Mouse (Mus musculus) hindbrain, embryonic 16.5 days (tissue): ENCODE measurements around the gene Slc26a1. TPM values are rescaled to one million over a fixed set of nuclear protein-coding genes. Genes with fewer than 3 reads are reported as not detected.

Experiments
- ATAC-seq: fragments of 200-750 bp; cut with Nextera tagmentation; 2 replicates; pipeline ENCODE4 v1.8.0; 2017; ENCODE audit warnings: moderate TSS enrichment, moderate library complexity
- H3K27ac ChIP-seq: fragments of 300-500 bp; sonication (generic); 2 replicates; pipeline ENCODE4 v1.5.1; 2014; ENCODE audit warnings: low read depth, mild to moderate bottlenecking, control low read depth, low read length, moderate library complexity
- H3K27me3 ChIP-seq: fragments of 300-500 bp; sonication (generic); replicated peaks from 2 replicates; pipeline ENCODE4 v1.6.1; 2014; ENCODE audit warnings: low read length; ENCODE audit not compliant: control insufficient read depth, insufficient read depth
- H3K36me3 ChIP-seq: fragments of 300-500 bp; sonication (generic); 2 replicates; pipeline ENCODE4 v1.6.1; 2014; ENCODE audit warnings: mild to moderate bottlenecking, low read length, moderate library complexity, mixed read lengths; ENCODE audit not compliant: control insufficient read depth, insufficient read depth
- H3K4me1 ChIP-seq: fragments of 300-500 bp; sonication (generic); 2 replicates; pipeline ENCODE4 v1.6.1; 2014; ENCODE audit warnings: low read depth, low read length; ENCODE audit not compliant: control insufficient read depth, insufficient read depth
- H3K4me2 ChIP-seq: fragments of 300-500 bp; sonication (generic); 2 replicates; pipeline ENCODE4 v1.6.1; 2014; ENCODE audit warnings: mild to moderate bottlenecking, low read length, control low read depth, moderate library complexity
- H3K4me3 ChIP-seq: fragments of 300-500 bp; sonication (generic); 2 replicates; pipeline ENCODE4 v1.5.1; 2014; ENCODE audit warnings: mild to moderate bottlenecking, low read length, control low read depth, moderate library complexity
- H3K9ac ChIP-seq: fragments of 300-500 bp; sonication (generic); 2 replicates; pipeline ENCODE4 v1.6.1; 2014; ENCODE audit warnings: low read depth, mild to moderate bottlenecking, control low read depth, low read length, moderate library complexity
- H3K9me3 ChIP-seq: fragments of 300-500 bp; sonication (generic); 2 replicates; pipeline ENCODE4 v1.6.1; 2014; ENCODE audit warnings: mild to moderate bottlenecking, low read length, moderate library complexity; ENCODE audit not compliant: control insufficient read depth
- whole genome bisulfite sequencing: fragments of 180-500 bp; shearing (Covaris S2); extraction: QIAGEN DNeasy Blood & Tissue Kit; methylation state at CpG from one replicate; pipeline ENCODE4 v1.1.7; 2014; 5-methylcytosine and 5-hydroxymethylcytosine counted together
- polyA plus RNA-seq: library from polyadenylated mRNA; unstranded; fragments of >200 nt; fragmentation: Nextera tagmentation; extraction: Ambion mirVana; gene quantifications from 2 replicates; pipeline ENCODE4 v1.2.1, GENCODE M21; 2015

The Slc26a1 gene
- polyA plus RNA-seq, 1 experiment from 2014 or later: 3.6 TPM

DNA sequence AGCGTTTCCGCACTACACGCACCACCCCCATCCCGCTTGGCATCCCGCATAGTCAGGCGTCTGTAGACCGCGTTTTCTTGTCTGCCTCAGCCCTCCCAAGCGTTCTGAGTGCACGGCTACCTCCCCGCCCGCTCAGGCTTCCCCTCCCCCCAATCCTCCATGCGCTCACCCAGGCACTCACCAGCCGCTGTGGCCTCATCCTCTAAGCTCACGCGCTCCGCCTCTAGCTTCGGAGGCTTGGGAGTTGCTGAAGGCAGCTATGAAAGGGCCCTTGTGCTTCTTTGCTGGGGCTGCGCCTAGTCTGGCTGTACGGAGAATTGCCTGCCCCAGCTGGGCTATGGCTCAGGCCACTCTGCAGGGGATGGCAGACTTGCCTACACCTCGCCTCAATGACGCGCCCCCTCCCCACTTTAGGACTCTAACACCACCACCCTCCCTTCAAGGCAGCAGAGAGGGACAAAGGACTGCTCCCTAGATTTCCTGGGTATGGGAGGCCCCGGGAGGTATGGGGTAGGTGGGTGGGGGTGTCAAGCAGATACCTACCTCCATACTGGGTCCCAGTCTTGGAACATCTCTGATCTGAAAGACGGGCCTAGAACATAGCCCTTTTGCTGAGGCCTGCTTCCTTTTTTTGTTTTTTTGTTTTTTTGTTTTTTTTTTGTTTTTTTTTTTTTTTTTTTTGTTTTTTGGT, 2.4 kb upstream of the Slc26a1 start:
- H3K9me3 ChIP-seq: no peaks in the 10 kb centered on the region
- ATAC-seq: peak; percentile 92
- peaks cover 12% of the 10 kb centered on the region for H3K4me1 ChIP-seq
- peak overlapping the region; percentile 33 for H3K4me3 ChIP-seq
- peak overlapping the region; percentile 87 for H3K27ac ChIP-seq
- H3K36me3 ChIP-seq: peaks cover 6% of the 10 kb centered on the region
- peak overlapping the region; percentile 58 for H3K9ac ChIP-seq
- 3% methylated on average over 25 of the region's 25 CpGs for WGBS
- peak overlapping the region; percentile 57 for H3K4me2 ChIP-seq
- H3K27me3 ChIP-seq: no peaks in the 10 kb centered on the region

DNA sequence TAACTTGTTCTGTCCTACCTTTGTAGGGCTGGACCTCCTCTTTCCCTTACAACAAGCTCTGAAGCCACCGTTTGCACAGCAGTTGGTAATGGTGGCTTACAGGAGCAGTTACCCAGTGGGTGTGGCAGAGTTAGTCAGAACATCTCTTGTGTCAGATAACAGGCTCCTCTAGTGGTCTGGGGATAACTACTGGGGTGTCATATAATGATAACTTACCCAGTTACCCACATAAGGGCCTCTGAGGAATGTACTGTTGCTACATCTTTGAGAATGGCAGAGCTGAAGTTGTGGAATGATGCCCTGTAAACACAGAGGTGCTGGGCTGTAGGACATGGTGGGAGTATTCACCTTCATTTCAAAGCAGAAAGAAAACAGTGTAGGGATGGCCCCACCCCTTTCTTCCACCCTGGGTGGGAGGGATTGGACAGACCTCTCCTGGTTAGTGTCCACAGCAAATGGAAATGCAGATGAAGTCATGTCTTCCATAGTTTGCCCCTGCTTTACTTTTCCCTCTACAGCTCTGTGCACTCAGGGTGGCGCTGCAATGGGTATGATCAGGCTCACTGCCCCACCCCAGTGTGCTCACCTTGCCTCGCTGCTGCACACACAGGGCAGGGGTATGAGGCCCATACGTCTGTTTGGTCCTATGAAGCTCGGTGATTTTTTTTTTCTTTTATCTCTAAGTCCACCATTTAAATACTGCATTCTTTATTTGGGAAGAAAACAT, 1.6 kb upstream of the Slc26a1 start:
- H3K36me3 ChIP-seq: peaks cover 14% of the 10 kb centered on the region
- no peaks in the 10 kb centered on the region for H3K27me3 ChIP-seq
- ATAC-seq: peak; percentile 60
- H3K27ac ChIP-seq: peak overlapping the region; percentile 87
- WGBS: 9% methylated on average over 5 of the region's 5 CpGs
- H3K4me3 ChIP-seq: peak overlapping the region; percentile 33
- H3K4me1 ChIP-seq: peaks cover 12% of the 10 kb centered on the region
- peak overlapping the region; percentile 58 for H3K9ac ChIP-seq
- peak overlapping the region; percentile 57 for H3K4me2 ChIP-seq
- H3K9me3 ChIP-seq: no peaks in the 10 kb centered on the region

DNA sequence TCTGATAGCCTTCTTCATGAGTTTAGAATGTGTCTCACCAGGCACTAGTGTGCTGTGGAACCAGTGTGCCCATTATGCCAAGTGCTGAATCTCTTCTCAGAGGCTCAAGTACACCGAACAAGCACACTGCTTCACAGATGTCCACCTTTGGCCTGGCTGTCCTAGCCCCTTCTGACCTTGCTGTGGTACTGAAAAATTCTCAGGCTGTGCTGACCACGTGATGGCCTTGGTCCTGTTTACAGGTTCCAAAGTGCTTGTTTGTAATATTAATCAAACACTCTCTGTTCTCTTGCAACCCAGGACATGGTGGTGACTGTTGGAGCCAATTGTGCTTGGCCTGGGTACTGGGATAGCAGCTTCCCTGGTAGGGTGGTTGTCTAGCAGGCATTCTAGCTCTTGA, 745 bp downstream of the Slc26a1 start:
- Histone ChIP-seq H3K4me2 (no peak overlapping the region), H3K36me3 (peaks cover 22% of the 10 kb centered on the region), H3K27me3 (no peaks in the 10 kb centered on the region), H3K4me1 (peaks cover 18% of the 10 kb centered on the region), H3K9me3 (no peaks in the 10 kb centered on the region), H3K27ac (no peak overlapping the region), H3K9ac (no peak overlapping the region), H3K4me3 (no peak overlapping the region)
- ATAC-seq: no peak
- 88% methylated on average over 2 of the region's 2 CpGs for whole genome bisulfite sequencing

DNA sequence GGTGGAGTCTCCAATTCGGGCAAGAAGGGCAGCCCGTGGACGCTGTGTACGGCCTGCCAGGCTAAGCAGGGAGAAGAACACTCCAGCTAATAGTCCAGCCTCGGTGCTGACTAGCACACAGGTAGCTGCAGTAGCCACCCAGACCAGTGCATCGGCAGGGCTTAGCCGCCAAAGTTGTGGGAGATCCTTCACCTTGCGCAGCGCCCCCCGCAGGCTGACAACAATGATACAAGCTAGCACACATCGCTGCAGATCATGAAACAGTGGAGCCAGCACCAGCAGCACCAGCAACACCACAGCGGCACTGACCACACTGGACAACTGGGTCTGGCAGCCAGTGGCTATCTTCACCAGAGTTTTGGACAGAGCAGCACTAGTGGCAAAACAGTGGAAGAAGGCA, 3.6 kb downstream of the Slc26a1 start:
- no peak for ATAC-seq
- WGBS: 92% methylated on average over 12 of the region's 12 CpGs
- H3K27me3 ChIP-seq: no peaks in the 10 kb centered on the region

DNA sequence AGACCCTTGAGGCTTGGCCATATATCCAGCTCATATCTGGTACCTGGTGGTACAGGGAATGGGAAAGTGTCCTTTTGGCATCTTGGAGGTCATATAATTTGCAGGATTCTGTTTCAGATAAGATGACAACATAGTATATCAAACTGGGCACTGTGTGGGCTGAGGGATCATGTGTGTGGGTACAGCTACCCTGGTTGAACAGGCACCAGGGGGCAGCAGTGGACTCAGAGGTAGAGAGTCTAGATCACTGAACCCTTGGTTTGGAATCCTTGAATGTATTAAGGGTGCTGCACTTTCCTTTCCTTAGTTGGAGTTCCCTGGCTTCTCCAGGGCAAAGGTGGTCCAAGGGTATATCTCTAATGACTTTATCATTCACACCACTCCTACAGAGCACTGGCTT, 4.6 kb downstream of the Slc26a1 start:
- Histone ChIP-seq H3K9me3 (no peaks in the 10 kb centered on the region), H3K4me2 (no peak overlapping the region), H3K27me3 (no peaks in the 10 kb centered on the region), H3K4me1 (peaks cover 13% of the 10 kb centered on the region), H3K27ac (no peak overlapping the region), H3K4me3 (no peak overlapping the region), H3K36me3 (peaks cover 22% of the 10 kb centered on the region), H3K9ac (no peak overlapping the region)
- no peak for ATAC-seq

More for the DNA sequence above, 3.6 kb downstream of the Slc26a1 start:
- Histone ChIP-seq H3K27ac (no peak overlapping the region), H3K4me1 (peaks cover 16% of the 10 kb centered on the region), H3K9me3 (no peaks in the 10 kb centered on the region), H3K36me3 (peaks cover 22% of the 10 kb centered on the region), H3K4me2 (no peak overlapping the region), H3K4me3 (no peak overlapping the region), H3K9ac (no peak overlapping the region)

DNA sequence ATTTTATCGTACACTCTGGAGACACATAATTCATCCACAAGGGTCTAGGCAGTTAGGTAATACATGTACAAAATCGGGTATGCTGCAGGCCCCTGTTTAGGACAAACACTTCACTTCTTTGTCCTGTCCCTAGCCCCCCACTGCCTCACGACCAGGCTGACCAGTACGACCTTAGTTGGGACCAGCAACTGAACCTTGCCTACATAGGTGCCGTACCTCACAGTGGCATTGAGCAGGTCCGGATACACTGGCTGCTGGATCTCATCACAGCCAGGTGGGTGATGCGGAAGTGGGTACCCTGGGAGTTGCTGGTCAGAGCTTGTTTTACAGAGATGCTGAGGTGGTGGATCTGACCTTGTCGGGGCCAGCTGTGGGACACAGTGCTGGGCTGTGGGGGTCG, 5.4 kb downstream of the Slc26a1 start:
- peak; percentile 22 for ATAC-seq
- Histone ChIP-seq H3K9ac (no peak overlapping the region; the same call in 1 of the 2 replicates), H3K27ac (peak overlapping the region; percentile 17; the same call in 1 of the 2 replicates), H3K4me1 (peaks cover 13% of the 10 kb centered on the region), H3K27me3 (no peaks in the 10 kb centered on the region), H3K9me3 (no peaks in the 10 kb centered on the region), H3K4me3 (peak overlapping the region; percentile 52; the same call in 1 of the 2 replicates), H3K36me3 (peaks cover 22% of the 10 kb centered on the region), H3K4me2 (peak overlapping the region; percentile 63)
- 78% methylated on average over 9 of the region's 9 CpGs for WGBS

DNA sequence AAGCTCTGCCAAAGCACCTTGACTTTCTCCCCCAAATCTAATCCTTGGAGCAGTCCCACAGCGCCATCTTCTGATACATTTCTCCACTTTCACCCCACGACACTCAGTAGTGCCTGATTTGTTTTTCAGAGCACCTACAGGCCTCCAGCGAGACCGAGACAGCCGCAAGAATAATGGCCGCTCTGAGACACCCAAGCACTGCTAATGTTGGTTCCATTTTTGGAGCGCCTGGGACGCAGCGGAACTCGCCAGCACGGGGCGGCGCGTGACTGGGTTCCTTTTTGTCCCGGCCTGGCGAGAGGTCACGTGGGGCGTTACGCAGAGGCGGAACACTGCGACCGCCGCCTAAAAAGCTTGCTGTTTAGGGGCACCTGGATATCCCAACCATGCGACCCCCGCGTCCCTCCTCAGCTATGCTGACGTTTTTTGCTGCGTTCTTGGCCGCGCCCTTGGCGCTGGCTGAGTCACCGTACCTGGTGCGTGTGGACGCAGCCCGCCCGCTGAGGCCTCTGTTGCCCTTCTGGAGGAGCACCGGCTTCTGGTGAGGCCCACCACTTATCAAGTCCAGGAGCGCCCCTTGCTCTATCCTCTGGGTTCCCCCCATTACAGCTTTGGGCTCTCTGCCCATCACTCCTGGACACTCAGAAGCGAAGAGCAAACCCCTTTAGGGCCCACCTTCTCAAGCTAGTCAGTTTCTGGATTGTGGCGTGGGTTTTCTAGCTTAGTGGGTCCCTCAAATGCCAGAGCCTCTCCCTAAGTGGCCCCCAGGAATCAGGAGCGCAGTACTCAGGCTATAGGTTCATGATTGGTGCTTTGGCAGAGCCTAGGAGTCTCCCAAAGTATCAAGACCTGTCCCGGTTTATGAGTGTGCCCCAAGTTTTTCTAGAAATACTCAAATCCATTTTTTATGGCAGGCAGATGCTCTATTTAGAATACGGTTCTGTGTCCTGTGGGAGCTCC, 6.1 kb downstream of the Slc26a1 start, which contains the start of gene Dgkq:
Gene Dgkq, minus strand, starts transcription at position 696 of the 960 bp plus-strand sequence.
- H3K9ac ChIP-seq: peak within 1 kb of the TSS; percentile 69
- peaks cover 22% of the 10 kb centered on the region for H3K36me3 ChIP-seq
- peak within 1 kb of the TSS; percentile 63 for H3K4me2 ChIP-seq
- peaks cover 13% of the 10 kb centered on the region for H3K4me1 ChIP-seq
- no peaks in the 10 kb centered on the region for H3K27me3 ChIP-seq
- peak within 1 kb of the TSS; percentile 52 for H3K4me3 ChIP-seq
- WGBS: 6% methylated on average over 43 of the region's 43 CpGs
- H3K27ac ChIP-seq: peak within 1 kb of the TSS; percentile 83
- peak; percentile 88 for ATAC-seq
- no peaks in the 10 kb centered on the region for H3K9me3 ChIP-seq

DNA sequence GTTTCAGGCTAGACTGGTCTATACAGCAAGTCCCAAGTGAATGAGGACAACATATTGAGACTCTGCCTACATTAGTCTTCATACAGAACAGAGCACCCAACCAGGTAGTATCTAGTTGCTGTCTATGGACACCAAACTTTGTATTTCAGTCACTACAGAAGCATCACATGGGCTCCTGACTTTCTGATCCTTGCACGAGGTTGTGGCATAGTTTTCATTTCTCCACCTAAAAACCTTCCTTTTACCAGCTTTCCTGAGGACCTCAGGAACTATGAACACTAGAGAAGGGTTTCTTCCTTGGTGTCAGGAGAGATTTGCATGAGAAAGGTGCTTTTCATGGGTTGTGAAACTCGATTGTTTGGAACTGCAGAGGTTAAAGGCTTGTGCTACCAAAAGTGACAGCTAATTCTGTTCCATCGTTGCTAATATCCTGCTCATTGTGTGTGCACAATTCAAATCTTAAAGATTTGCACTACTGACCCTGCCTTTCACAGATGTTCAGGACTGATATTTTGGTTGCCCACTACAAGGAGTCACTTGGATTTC, 6.9 kb downstream of the Slc26a1 start:
- ATAC-seq: peak; percentile 0; the same call in 1 of the 2 replicates
- 13% methylated on average over 3 of the region's 3 CpGs for WGBS

More for the DNA sequence above, 6.9 kb downstream of the Slc26a1 start:
- peak overlapping the region; percentile 63 for H3K4me2 ChIP-seq
- H3K27me3 ChIP-seq: no peaks in the 10 kb centered on the region
- H3K36me3 ChIP-seq: peaks cover 20% of the 10 kb centered on the region
- H3K4me1 ChIP-seq: peaks cover 13% of the 10 kb centered on the region
- peak overlapping the region; percentile 83 for H3K27ac ChIP-seq
- peak overlapping the region; percentile 69 for H3K9ac ChIP-seq
- H3K4me3 ChIP-seq: peak overlapping the region; percentile 52
- no peaks in the 10 kb centered on the region for H3K9me3 ChIP-seq
